Mouse (Mus musculus): ENCODE measurements around the gene Bcor. TPM values are rescaled to one million over a fixed set of nuclear protein-coding genes. Genes with fewer than 3 reads are reported as not detected.
A peak's percentile ranks its signal among the peaks of the same experiment; 100 is the strongest.

Gene Bcor
- total and polyA plus RNA-seq, 3 experiments: 44.6 to 88.7 (median 61.6) TPM

- TF ChIP-seq UBTF (IDR thresholded peaks at IDR 0.05; ENCODE audit: borderline replicate concordance, insufficient read depth, low read depth, low read length) (peak; percentile 98), RAD21 (IDR thresholded peaks at IDR 0.05; ENCODE audit: low read depth, low read length) (no peak), SMC3 (IDR thresholded peaks at IDR 0.05; ENCODE audit: low read depth, low read length) (no peak), GABPA (IDR thresholded peaks at IDR 0.05; ENCODE audit: low read depth, low read length) (no peak), KAT2A (conservative IDR thresholded peaks at IDR 0.05; ENCODE audit: low read depth, low read length) (no peak), TCF12 (IDR thresholded peaks at IDR 0.05; ENCODE audit: low read depth, low read length) (no peak), BHLHE40 (IDR thresholded peaks at IDR 0.05; ENCODE audit: borderline replicate concordance, low read depth, low read length) (0 out of 2 replicates have a peak, but pooled peaks have one; percentile 48), CHD1 (IDR thresholded peaks at IDR 0.05; ENCODE audit: low read depth, low read length) (0 out of 2 replicates have a peak, but pooled peaks have one; percentile 58), ZC3H11A (IDR thresholded peaks at IDR 0.05; ENCODE audit: low read depth, low read length) (no peak), ELF1 (IDR thresholded peaks at IDR 0.05; ENCODE audit: low read depth, low read length) (no peak), NRF1 (IDR thresholded peaks at IDR 0.05; ENCODE audit: insufficient read depth, low read depth, low read length, poor library complexity, severe bottlenecking) (no peak), USF2 (IDR thresholded peaks at IDR 0.05; ENCODE audit: borderline replicate concordance in 1 of 2, insufficient read depth in 1 of 2, low read depth in 1 of 2, low read length in 2 of 2) (no peak)
These were observed 81.7 kb downstream of the Bcor start (continued) for GRCm38 (mm10) chrX:12078195-12079058.

- H3K27me3 ChIP-seq (ENCODE audit: control insufficient read depth in 1 of 2, insufficient read depth in 2 of 2, low read length in 2 of 2): no peaks in the 10 kb centered on the region
- DNase-seq (ENCODE audit: low read depth, low spot score): no peak
- peaks cover 74% of the 10 kb centered on the region for H3K79me2 ChIP-seq (ENCODE audit: control insufficient read depth, insufficient read depth, low read length, poor library complexity)
- TF ChIP-seq JUND (IDR thresholded peaks at IDR 0.05; ENCODE audit: low read depth, low read length): no peak
- TF ChIP-seq USF1 (IDR thresholded peaks at IDR 0.05; ENCODE audit: low read depth, low read length): no peak
- peaks cover 4 to 21% of the 10 kb centered on the region in 2 experiments; a peak in 3 of 4 replicates for H3K4me1 ChIP-seq (ENCODE audit: control insufficient read depth in 1 of 2, insufficient read depth in 2 of 2, low read length in 2 of 2)
- H3K9ac ChIP-seq (ENCODE audit: control insufficient read depth, low read depth, low read length, poor library complexity, severe bottlenecking): peak overlapping the region; percentile 95
- H3K36me3 ChIP-seq (ENCODE audit: control insufficient read depth in 1 of 2, insufficient read depth in 2 of 2, low read length in 2 of 2): peaks cover 0 to 10% of the 10 kb centered on the region in 2 experiments; a peak in 2 of 4 replicates
- H3K4me3 ChIP-seq (ENCODE audit: control insufficient read depth in 1 of 2, insufficient read depth in 1 of 2, low read depth in 2 of 2, low read length in 2 of 2): peak overlapping the region; percentile 81 to 92
- no peaks in the 10 kb centered on the region for H3K9me3 ChIP-seq (replicated peaks; ENCODE audit: insufficient read depth, low read length)
- peak overlapping the region; percentile 24 for H3K27ac ChIP-seq (ENCODE audit: control insufficient read depth, low read depth, low read length)
These were observed 82.6 kb downstream of the Bcor start for GRCm38 (mm10) chrX:12077601-12077980.
